Mouse (Mus musculus) C2C12 (cell line): ENCODE measurements around the gene Gtdc1. TPM values are rescaled to one million over a fixed set of nuclear protein-coding genes. Genes with fewer than 3 reads are reported as not detected.
A peak's percentile ranks its signal among the peaks of the same experiment; 100 is the strongest.

Experiments used
- H3K27me3 ChIP-seq: one replicate; pipeline ENCODE4 v1.6.1; 2011; ENCODE audit not compliant: control insufficient read depth, insufficient read depth, insufficient read length
- H3K36me3 ChIP-seq: one replicate; pipeline ENCODE4 v1.6.1; 2011; ENCODE audit not compliant: control insufficient read depth, insufficient read depth
- H3K4me3 ChIP-seq: one replicate; pipeline ENCODE4 v1.5.1; 2011; ENCODE audit warnings: mild to moderate bottlenecking, control low read depth; ENCODE audit not compliant: poor library complexity, insufficient read depth, severe bottlenecking
- H3K79me2 ChIP-seq: one replicate; pipeline ENCODE4 v1.6.1; 2011; ENCODE audit not compliant: control insufficient read depth, insufficient read depth
- H3K79me3 ChIP-seq: one replicate; pipeline ENCODE4 v1.6.1; 2011; ENCODE audit warnings: low read depth, control low read depth
- H3ac ChIP-seq: one replicate; pipeline ENCODE3; 2011; ENCODE audit warnings: low read depth; ENCODE audit not compliant: control insufficient read depth, insufficient read length
- CEBPB ChIP-seq: IDR thresholded peaks from one replicate; pipeline ENCODE4 v1.6.1; 2011; ENCODE audit warnings: low read depth, mild to moderate bottlenecking, control low read depth, moderate library complexity
- CTCF ChIP-seq: IDR thresholded peaks from one replicate; pipeline ENCODE4 v1.5.1; 2011; ENCODE audit not compliant: control insufficient read depth, insufficient read depth, insufficient read length
- FOSL1 ChIP-seq: IDR thresholded peaks from one replicate; pipeline ENCODE4 v1.8.0; 2011; ENCODE audit warnings: mild to moderate bottlenecking, low read length; ENCODE audit not compliant: poor library complexity, insufficient read depth, severe bottlenecking
- MAX ChIP-seq: IDR thresholded peaks from one replicate; pipeline ENCODE4 v1.6.1; 2011; ENCODE audit warnings: mild to moderate bottlenecking, control low read depth
- MYOD1 ChIP-seq: IDR thresholded peaks from one replicate; pipeline ENCODE4 v1.6.1; 2011; ENCODE audit warnings: low read depth; ENCODE audit not compliant: control insufficient read depth, insufficient read length
- MYOG ChIP-seq: IDR thresholded peaks from one replicate; pipeline ENCODE4 v1.6.1; 2011; ENCODE audit not compliant: control insufficient read depth, insufficient read length; ENCODE audit errors: extremely low read depth
- USF1 ChIP-seq: IDR thresholded peaks from one replicate; pipeline ENCODE4 v1.6.1; 2011; ENCODE audit warnings: low read depth, mild to moderate bottlenecking, control low read depth, moderate library complexity
- long read RNA-seq, 2 experiments: library from polyadenylated mRNA; unstranded; transcript quantifications; one replicate each; pipeline ENCODE4 v2.0.0; 2019 to 2020
- polyA plus RNA-seq: library from polyadenylated mRNA; unstranded; fragments of >200 nt; fragmentation: generic; extraction: Trizol; gene quantifications from one replicate; pipeline ENCODE4 v1.2.1, GENCODE M21; 2012; ENCODE audit warnings: missing spikeins

The Gtdc1 gene
- polyA plus RNA-seq, result 3.6 TPM
- long read RNA-seq, experiment 1, result 0 reads
- long read RNA-seq, experiment 2, partial matches to known transcripts, result 2 of 9 reads
- long read RNA-seq, experiment 2, other reads (novel, unspliced or antisense), result 7 of 9 reads

GRCm38 (mm10) chr2:44927482-44927811 lies at the start of gene Gtdc1:
Gtdc1 (minus strand) TSS chr2:44927657.
- H3K79me3 ChIP-seq, result no peaks in the 10 kb centered on the region
- H3K79me2 ChIP-seq, result no peaks in the 10 kb centered on the region
- no peaks in the 10 kb centered on the region for H3K36me3 ChIP-seq
- H3ac ChIP-seq, result peak within 1 kb of the TSS; percentile 92
- H3K4me3 ChIP-seq, result peak within 1 kb of the TSS; percentile 60
- H3K27me3 ChIP-seq, result no peaks in the 10 kb centered on the region
- TF ChIP-seq MYOG (no peak), CTCF (no peak), MAX (no peak), MYOD1 (no peak), USF1 (no peak), FOSL1 (no peak), CEBPB (no peak)

GRCm38 (mm10) chr2:44977051-44977450 lies 49.6 kb upstream of the Gtdc1 start:
- TF ChIP-seq MAX (peak; percentile 74), MYOD1 (peak; percentile 15), FOSL1 (peak; percentile 79), CEBPB (peak; percentile 82), USF1 (no peak), CTCF (no peak)
- no peaks in the 10 kb centered on the region for H3K36me3 ChIP-seq
- H3K4me3 ChIP-seq, result no peak overlapping the region
- no peaks in the 10 kb centered on the region for H3K27me3 ChIP-seq
- no peaks in the 10 kb centered on the region for H3K79me2 ChIP-seq
- no peaks in the 10 kb centered on the region for H3K79me3 ChIP-seq
- peak overlapping the region; percentile 21 for H3ac ChIP-seq

GRCm38 (mm10) chr2:44976484-44976883 lies 49.0 kb upstream of the Gtdc1 start:
- Histone ChIP-seq H3K79me3 (no peaks in the 10 kb centered on the region), H3K79me2 (no peaks in the 10 kb centered on the region), H3K4me3 (no peak overlapping the region), H3K36me3 (no peaks in the 10 kb centered on the region), H3ac (peak overlapping the region; percentile 4), H3K27me3 (no peaks in the 10 kb centered on the region)
- no peak for TF ChIP-seq CTCF
- no peak for TF ChIP-seq FOSL1
- TF ChIP-seq CEBPB, result peak; percentile 91
- no peak for TF ChIP-seq MYOD1
- TF ChIP-seq MYOG, result no peak

- H3K79me3 ChIP-seq, result no peaks in the 10 kb centered on the region
- TF ChIP-seq CTCF (no peak), CEBPB (no peak), MAX (no peak), FOSL1 (no peak), USF1 (no peak), MYOG (no peak), MYOD1 (no peak)
- H3K27me3 ChIP-seq, result no peaks in the 10 kb centered on the region
- no peaks in the 10 kb centered on the region for H3K79me2 ChIP-seq
- H3ac ChIP-seq, result no peak overlapping the region
- no peaks in the 10 kb centered on the region for H3K36me3 ChIP-seq
- H3K4me3 ChIP-seq, result no peak overlapping the region
Measured at GRCm38 (mm10) chr2:44973828-44974227, 46.4 kb upstream of the Gtdc1 start.

GRCm38 (mm10) chr2:44970087-44970646 lies 42.7 kb upstream of the Gtdc1 start:
- no peak overlapping the region for H3K4me3 ChIP-seq
- H3K36me3 ChIP-seq, result no peaks in the 10 kb centered on the region
- TF ChIP-seq FOSL1, result no peak
- TF ChIP-seq MYOD1, result no peak
- TF ChIP-seq USF1, result no peak
- no peak for TF ChIP-seq CEBPB
- H3ac ChIP-seq, result no peak overlapping the region
- H3K79me2 ChIP-seq, result no peaks in the 10 kb centered on the region
- no peaks in the 10 kb centered on the region for H3K79me3 ChIP-seq
- no peaks in the 10 kb centered on the region for H3K27me3 ChIP-seq

GRCm38 (mm10) chr2:44969640-44970039 lies 42.2 kb upstream of the Gtdc1 start:
- Histone ChIP-seq H3K79me3 (no peaks in the 10 kb centered on the region), H3K27me3 (no peaks in the 10 kb centered on the region), H3K4me3 (no peak overlapping the region), H3K36me3 (no peaks in the 10 kb centered on the region), H3ac (no peak overlapping the region), H3K79me2 (no peaks in the 10 kb centered on the region)
- TF ChIP-seq FOSL1 (no peak), CTCF (no peak), USF1 (peak; percentile 28), MAX (no peak), MYOG (no peak), MYOD1 (no peak), CEBPB (no peak)
